Mouse (Mus musculus): ENCODE measurements around the gene Hs2st1. TPM values are rescaled to one million over a fixed set of nuclear protein-coding genes. Genes with fewer than 3 reads are reported as not detected.

Hs2st1 gene
- polyA plus RNA-seq, 1 experiment from 2014 or later: 5.1 TPM

DNA sequence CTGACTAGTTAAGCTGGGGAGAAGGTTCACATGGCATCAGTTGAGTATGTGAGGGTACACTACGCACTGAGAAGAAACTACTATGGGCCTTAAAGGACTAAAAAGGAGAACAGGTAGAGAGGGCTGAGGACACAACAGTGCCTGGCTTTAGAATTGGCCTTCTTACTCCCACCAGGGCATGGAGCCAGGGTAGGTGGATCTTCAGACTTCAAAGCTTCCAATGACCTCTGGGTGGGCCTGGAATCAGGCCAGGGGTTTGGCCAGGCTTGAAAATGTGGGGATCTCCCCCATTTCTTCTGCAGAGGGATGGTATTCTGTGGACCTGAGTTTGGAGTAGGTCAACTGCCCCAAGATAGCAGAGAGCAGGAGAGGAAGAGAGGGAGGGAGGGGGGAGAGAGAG, 161.0 kb downstream of the Hs2st1 start:
- H3K9ac ChIP-seq (ENCODE audit: low read length): no peak overlapping the region
- no peaks in the 10 kb centered on the region for H3K4me1 ChIP-seq (replicated peaks; ENCODE audit: control insufficient read depth, insufficient read depth)
- H3K4me3 ChIP-seq (ENCODE audit: low read depth, low read length): no peak overlapping the region
- WGBS: 100% methylated on average over 1 of the region's 1 CpGs
- no peaks in the 10 kb centered on the region for H3K9me3 ChIP-seq (ENCODE audit: control insufficient read depth, low read length)
- TF ChIP-seq EP300 (optimal IDR thresholded peaks at IDR 0.05) (no peak), CTCF (IDR thresholded peaks at IDR 0.05; ENCODE audit: low read depth) (no peak)
- ATAC-seq (ENCODE audit: low FRiP score, low TSS enrichment): no peak
- no peaks in the 10 kb centered on the region for H3K27me3 ChIP-seq (ENCODE audit: control insufficient read depth, insufficient read depth, low read length)
- H3K27ac ChIP-seq (replicated peaks): no peak overlapping the region
- DNase-seq (ENCODE audit: low spot score): no peak
- no peaks in the 10 kb centered on the region for H3K36me3 ChIP-seq (ENCODE audit: control insufficient read depth, insufficient read depth, low read length)
- no peak overlapping the region for H3K4me2 ChIP-seq (replicated peaks; ENCODE audit: low read depth)

DNA sequence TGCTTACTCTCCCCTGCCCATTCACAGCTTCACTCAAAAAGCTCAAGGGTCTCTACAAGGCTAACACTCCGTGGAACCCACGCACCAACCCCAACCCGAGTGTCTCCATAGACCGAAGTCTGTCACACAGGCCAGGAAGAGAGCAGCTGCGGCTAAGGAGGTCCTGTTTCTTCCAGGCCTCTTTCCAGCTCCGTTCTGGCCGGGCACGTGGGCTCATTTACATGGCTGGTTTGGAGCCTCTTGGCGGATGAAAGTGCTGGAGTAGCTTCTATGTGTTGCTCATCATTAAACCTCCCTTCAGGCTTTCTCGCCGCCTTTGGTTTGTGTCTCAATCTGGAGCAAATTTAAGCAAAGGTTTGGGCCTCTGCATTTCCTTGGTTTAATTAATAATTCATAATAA, 164.7 kb downstream of the Hs2st1 start:
- H3K9me3 ChIP-seq (ENCODE audit: control insufficient read depth, low read length): no peaks in the 10 kb centered on the region
- no peaks in the 10 kb centered on the region for H3K27me3 ChIP-seq (ENCODE audit: control insufficient read depth, insufficient read depth, low read length)
- no peaks in the 10 kb centered on the region for H3K4me1 ChIP-seq (replicated peaks; ENCODE audit: control insufficient read depth, insufficient read depth)
- no peak overlapping the region for H3K4me3 ChIP-seq (ENCODE audit: low read depth, low read length)
- no peak overlapping the region for H3K4me2 ChIP-seq (replicated peaks; ENCODE audit: low read depth)
- ATAC-seq (ENCODE audit: low FRiP score, low TSS enrichment): no peak
- no peak overlapping the region for H3K9ac ChIP-seq (ENCODE audit: low read length)
- TF ChIP-seq CTCF (IDR thresholded peaks at IDR 0.05; ENCODE audit: low read depth) (no peak), EP300 (optimal IDR thresholded peaks at IDR 0.05) (no peak)
- no peak overlapping the region for H3K27ac ChIP-seq (replicated peaks)
- DNase-seq (ENCODE audit: low spot score): no peak
- no peaks in the 10 kb centered on the region for H3K36me3 ChIP-seq (ENCODE audit: control insufficient read depth, insufficient read depth, low read length)
- 78% methylated on average over 11 of the region's 11 CpGs for WGBS

DNA sequence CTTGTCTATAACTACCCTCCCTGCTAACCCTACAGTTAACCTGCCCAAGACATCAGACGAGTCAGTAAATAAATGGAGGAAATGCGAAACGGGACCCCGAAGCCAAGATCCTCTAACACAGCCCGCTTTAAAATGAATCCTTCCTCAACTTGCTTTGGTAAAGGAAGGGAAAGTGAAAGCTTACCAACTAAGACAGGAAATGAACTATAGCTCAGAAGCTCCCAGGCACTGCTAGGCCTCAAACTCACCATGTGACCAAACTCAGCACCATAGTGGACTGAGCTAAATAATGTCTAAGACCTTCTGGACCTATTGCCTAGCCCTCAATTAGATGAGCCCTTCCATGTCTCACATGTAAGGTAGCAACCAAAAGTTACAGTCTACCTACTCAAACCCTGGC, 168.7 kb downstream of the Hs2st1 start:
- WGBS: 70% methylated on average over 5 of the region's 5 CpGs
- no peaks in the 10 kb centered on the region for H3K36me3 ChIP-seq (ENCODE audit: control insufficient read depth, insufficient read depth, low read length)
- ATAC-seq (ENCODE audit: low FRiP score, low TSS enrichment) (no peak), DNase-seq (ENCODE audit: low spot score) (no peak)
- H3K9me3 ChIP-seq (ENCODE audit: control insufficient read depth, low read length): no peaks in the 10 kb centered on the region
- no peak for TF ChIP-seq EP300 (optimal IDR thresholded peaks at IDR 0.05)
- no peak for TF ChIP-seq CTCF (IDR thresholded peaks at IDR 0.05; ENCODE audit: low read depth)
- H3K27me3 ChIP-seq (ENCODE audit: control insufficient read depth, insufficient read depth, low read length): no peaks in the 10 kb centered on the region
- no peak overlapping the region for H3K4me3 ChIP-seq (ENCODE audit: low read depth, low read length)
- no peak overlapping the region for H3K27ac ChIP-seq (replicated peaks)
- no peak overlapping the region for H3K4me2 ChIP-seq (replicated peaks; ENCODE audit: low read depth)
- 0 out of 2 replicates have a peak, but pooled peaks cover 3% of the 10 kb centered on the region for H3K4me1 ChIP-seq (replicated peaks; ENCODE audit: control insufficient read depth, insufficient read depth)
- H3K9ac ChIP-seq (ENCODE audit: low read length): no peak overlapping the region

DNA sequence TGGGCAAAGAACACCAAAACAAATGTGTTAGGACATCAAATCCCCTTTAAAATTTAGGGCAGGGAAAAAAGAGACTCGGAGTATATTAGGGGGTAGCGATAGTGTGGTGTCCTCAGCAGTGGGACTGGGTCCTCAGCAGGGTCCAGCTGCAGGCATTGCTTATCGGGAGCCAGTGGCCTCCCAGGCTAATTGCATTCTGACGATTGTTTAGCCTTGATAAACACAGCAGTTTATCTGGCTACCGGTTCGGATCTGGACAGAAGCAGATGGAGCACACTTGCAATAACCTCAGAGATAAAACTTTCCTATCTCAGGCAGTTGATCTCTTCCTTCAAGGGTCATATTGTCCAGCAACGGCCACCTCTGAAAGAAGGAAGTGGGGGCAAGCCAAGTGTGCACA, 169.1 kb downstream of the Hs2st1 start:
- WGBS: 41% methylated on average over 7 of the region's 7 CpGs
- Histone ChIP-seq H3K4me3 (ENCODE audit: low read depth, low read length) (no peak overlapping the region), H3K4me1 (replicated peaks; ENCODE audit: control insufficient read depth, insufficient read depth) (0 out of 2 replicates have a peak, but pooled peaks cover 3% of the 10 kb centered on the region), H3K27me3 (ENCODE audit: control insufficient read depth, insufficient read depth, low read length) (no peaks in the 10 kb centered on the region), H3K9ac (ENCODE audit: low read length) (no peak overlapping the region), H3K4me2 (replicated peaks; ENCODE audit: low read depth) (no peak overlapping the region), H3K36me3 (ENCODE audit: control insufficient read depth, insufficient read depth, low read length) (no peaks in the 10 kb centered on the region), H3K9me3 (ENCODE audit: control insufficient read depth, low read length) (no peaks in the 10 kb centered on the region), H3K27ac (replicated peaks) (no peak overlapping the region)
- no peak for ATAC-seq (ENCODE audit: low FRiP score, low TSS enrichment)
- no peak for DNase-seq (ENCODE audit: low spot score)
- TF ChIP-seq EP300 (optimal IDR thresholded peaks at IDR 0.05) (no peak), CTCF (IDR thresholded peaks at IDR 0.05; ENCODE audit: low read depth) (no peak)

DNA sequence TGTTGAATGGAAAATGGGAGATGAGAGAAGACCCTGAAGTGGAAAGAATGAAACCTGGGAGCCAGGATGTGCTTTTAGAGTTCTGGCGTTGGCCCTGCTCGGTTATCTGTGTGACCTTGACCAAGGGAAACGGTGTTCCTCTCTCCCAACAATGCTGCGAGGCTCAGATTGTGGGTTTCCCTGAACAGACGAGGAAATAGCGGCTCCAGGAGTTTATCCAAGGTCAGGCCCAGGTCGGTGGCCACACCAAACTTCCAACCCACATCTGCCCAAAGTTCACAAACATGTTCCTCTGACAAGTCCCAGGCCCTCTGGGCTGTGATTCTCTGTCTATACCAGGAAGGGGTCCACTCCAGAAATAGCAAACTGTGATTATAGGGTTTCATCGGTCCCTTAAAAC, 169.6 kb downstream of the Hs2st1 start:
- ATAC-seq (ENCODE audit: low FRiP score, low TSS enrichment): no peak
- Histone ChIP-seq H3K9me3 (ENCODE audit: control insufficient read depth, low read length) (no peaks in the 10 kb centered on the region), H3K36me3 (ENCODE audit: control insufficient read depth, insufficient read depth, low read length) (no peaks in the 10 kb centered on the region), H3K27me3 (ENCODE audit: control insufficient read depth, insufficient read depth, low read length) (no peaks in the 10 kb centered on the region), H3K4me3 (ENCODE audit: low read depth, low read length) (no peak overlapping the region), H3K9ac (ENCODE audit: low read length) (no peak overlapping the region), H3K27ac (replicated peaks) (no peak overlapping the region), H3K4me2 (replicated peaks; ENCODE audit: low read depth) (no peak overlapping the region), H3K4me1 (replicated peaks; ENCODE audit: control insufficient read depth, insufficient read depth) (0 out of 2 replicates have a peak, but pooled peaks cover 3% of the 10 kb centered on the region)
- no peak for TF ChIP-seq CTCF (IDR thresholded peaks at IDR 0.05; ENCODE audit: low read depth)
- no peak for TF ChIP-seq EP300 (optimal IDR thresholded peaks at IDR 0.05)
- WGBS: 51% methylated on average over 8 of the region's 8 CpGs
- DNase-seq (ENCODE audit: low spot score): no peak

DNA sequence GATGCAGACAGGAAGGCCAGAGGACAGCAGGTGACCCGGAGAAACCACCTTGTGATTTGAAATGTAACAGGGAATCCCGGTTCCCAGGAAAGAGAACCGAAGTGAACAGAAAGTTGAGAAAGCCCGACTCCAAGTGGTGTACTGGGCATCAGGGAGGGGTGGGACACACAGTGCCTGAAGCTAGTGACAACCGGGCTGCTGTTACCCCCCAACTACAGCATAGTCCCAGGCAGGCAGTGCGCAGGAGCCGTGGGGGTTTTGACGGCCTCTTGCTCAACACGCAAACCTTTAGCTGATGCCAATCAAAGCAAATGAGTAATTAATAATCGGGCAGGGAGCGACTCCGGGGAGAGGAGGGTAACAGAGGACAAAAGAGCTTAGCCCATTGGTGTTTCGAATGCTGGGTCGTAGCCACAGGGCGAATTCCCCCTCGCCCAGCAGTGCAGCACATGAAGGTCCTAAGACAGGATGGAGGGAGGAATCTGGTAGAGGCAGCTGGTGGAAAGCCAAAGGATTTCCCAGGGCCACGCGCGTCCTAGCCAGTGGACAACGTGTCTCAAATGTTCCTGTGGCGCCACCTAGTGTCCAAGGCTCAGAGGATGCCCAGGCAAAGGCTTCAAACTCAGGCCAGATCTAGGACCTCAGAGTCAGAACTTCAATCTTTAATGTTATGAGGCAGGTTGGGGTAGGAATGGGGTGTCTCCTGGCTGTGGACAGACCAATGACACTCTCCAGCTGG, 170.5 kb downstream of the Hs2st1 start:
- ATAC-seq (ENCODE audit: low FRiP score, low TSS enrichment): peak; percentile 81
- Histone ChIP-seq H3K27ac (replicated peaks) (no peak overlapping the region), H3K36me3 (ENCODE audit: control insufficient read depth, insufficient read depth, low read length) (no peaks in the 10 kb centered on the region), H3K4me1 (replicated peaks; ENCODE audit: control insufficient read depth, insufficient read depth) (0 out of 2 replicates have a peak, but pooled peaks cover 3% of the 10 kb centered on the region), H3K9ac (ENCODE audit: low read length) (no peak overlapping the region), H3K4me3 (ENCODE audit: low read depth, low read length) (no peak overlapping the region), H3K4me2 (replicated peaks; ENCODE audit: low read depth) (peak overlapping the region; percentile 31), H3K27me3 (ENCODE audit: control insufficient read depth, insufficient read depth, low read length) (no peaks in the 10 kb centered on the region), H3K9me3 (ENCODE audit: control insufficient read depth, low read length) (no peaks in the 10 kb centered on the region)
- TF ChIP-seq EP300 (optimal IDR thresholded peaks at IDR 0.05): no peak
- TF ChIP-seq CTCF (IDR thresholded peaks at IDR 0.05; ENCODE audit: low read depth): peak; percentile 95
- 44% methylated on average over 21 of the region's 21 CpGs for WGBS
- peak; percentile 88 for DNase-seq (ENCODE audit: low spot score)

Data from stomach, postnatal 0 days (tissue).